Mouse (Mus musculus): ENCODE measurements at regions not wholly inside any gene's neighbourhood (a gene's known extent, or its start where the extent isn't known, plus 50 kb on each side); places are given as distances from the start of the nearest gene placed in this dataset.

- no peak for DNase-seq (ENCODE audit: extremely low read depth, insufficient read length, low spot score)
Measured at GRCm38 (mm10) chr3:103500366-103500765, 74.7 kb upstream of the Syt6 start.

GRCm38 (mm10) chr3:103504160-103504559 is 70.9 kb upstream of the Syt6 start:
- no peak for DNase-seq (ENCODE audit: extremely low read depth, insufficient read length, low spot score)

- DNase-seq (ENCODE audit: extremely low read depth, insufficient read length, low spot score) = no peak
Measured at GRCm38 (mm10) chr3:103513411-103513810, 61.6 kb upstream of the Syt6 start.

GRCm38 (mm10) chr3:103514061-103514460 is 61.0 kb upstream of the Syt6 start:
- no peak for DNase-seq (ENCODE audit: extremely low read depth, insufficient read length, low spot score)

GRCm38 (mm10) chr3:103515946-103516345 is 59.1 kb upstream of the Syt6 start:
- DNase-seq (ENCODE audit: extremely low read depth, insufficient read length, low spot score) = no peak

- no peak for DNase-seq (ENCODE audit: extremely low read depth, insufficient read length, low spot score)
Measured at GRCm38 (mm10) chr3:103517376-103518304, 57.4 kb upstream of the Syt6 start.

- DNase-seq (ENCODE audit: extremely low read depth, insufficient read length, low spot score) = no peak
Measured at GRCm38 (mm10) chr3:103518624-103519023, 56.4 kb upstream of the Syt6 start.
